Mouse (Mus musculus) kidney, embryonic 15.5 days (tissue): ENCODE results near the gene Tert. TPM values are rescaled to one million over a fixed set of nuclear protein-coding genes. Genes with fewer than 3 reads are reported as not detected.

Experiments used
- ATAC-seq: fragments of 200-750 bp; cut with Nextera tagmentation; replicated peaks from 2 replicates; pipeline ENCODE4 v1.8.0; 2017; ENCODE audit warnings: moderate TSS enrichment; ENCODE audit not compliant: low FRiP score
- H3K27ac ChIP-seq: fragments of 300-500 bp; sonication (generic); 2 replicates; pipeline ENCODE4 v1.5.1; 2015; ENCODE audit warnings: mild to moderate bottlenecking, inconsistent platforms
- H3K27me3 ChIP-seq: fragments of 300-500 bp; sonication (generic); 2 replicates; pipeline ENCODE4 v1.6.1; 2015; ENCODE audit warnings: inconsistent platforms
- H3K36me3 ChIP-seq: fragments of 300-500 bp; sonication (generic); 2 replicates; pipeline ENCODE4 v1.6.1; 2015; ENCODE audit warnings: inconsistent platforms
- H3K4me1 ChIP-seq: fragments of 300-500 bp; sonication (generic); 2 replicates; pipeline ENCODE4 v1.6.1; 2015; ENCODE audit warnings: inconsistent platforms
- H3K4me2 ChIP-seq: fragments of 300-500 bp; sonication (generic); 2 replicates; pipeline ENCODE4 v1.6.1; 2015; ENCODE audit warnings: moderate library complexity, mild to moderate bottlenecking, inconsistent platforms
- H3K4me3 ChIP-seq: fragments of 300-500 bp; sonication (generic); replicated peaks from 2 replicates; pipeline ENCODE4 v1.5.1; 2015; ENCODE audit warnings: mild to moderate bottlenecking, inconsistent platforms
- H3K9ac ChIP-seq: fragments of 300-500 bp; sonication (generic); 2 replicates; pipeline ENCODE4 v1.6.1; 2015; ENCODE audit warnings: mild to moderate bottlenecking, inconsistent platforms
- H3K9me3 ChIP-seq: fragments of 300-500 bp; sonication (generic); replicated peaks from 2 replicates; pipeline ENCODE4 v1.6.1; 2016; ENCODE audit warnings: inconsistent platforms
- WGBS: fragments of 180-500 bp; shearing (Covaris S2); methylation state at CpG from one replicate; pipeline ENCODE4 v1.1.7; 2015; ENCODE audit warnings: mixed read lengths; 5-methylcytosine and 5-hydroxymethylcytosine counted together
- polyA plus RNA-seq: library from polyadenylated mRNA; unstranded; fragments of >200 nt; fragmentation: Nextera tagmentation; extraction: Ambion mirVana; gene quantifications from 2 replicates; pipeline ENCODE4 v1.2.1, GENCODE M21; 2015

Gene Tert
- polyA plus RNA-seq = 6.5 and 7.3 TPM in 2 replicates

GRCm38 (mm10) chr13:73626745-73627549 lies at the start of gene Tert:
Tert (plus strand) TSS chr13:73626911.
- peak; percentile 87 for ATAC-seq
- H3K9me3 ChIP-seq = no peaks in the 10 kb centered on the region
- no peaks in the 10 kb centered on the region for H3K27me3 ChIP-seq
- peak within 1 kb of the TSS; percentile 66 for H3K4me3 ChIP-seq
- peak within 1 kb of the TSS; percentile 65 for H3K9ac ChIP-seq
- peaks cover 18% of the 10 kb centered on the region for H3K4me1 ChIP-seq
- H3K36me3 ChIP-seq = peaks cover 4% of the 10 kb centered on the region
- WGBS = 9% methylated on average over 47 of the region's 47 CpGs
- peak within 1 kb of the TSS; percentile 97 for H3K4me2 ChIP-seq
- H3K27ac ChIP-seq = no peak within 1 kb of the TSS

- no peaks in the 10 kb centered on the region for H3K36me3 ChIP-seq
- H3K27me3 ChIP-seq = no peaks in the 10 kb centered on the region
- H3K4me3 ChIP-seq = no peak overlapping the region
- no peaks in the 10 kb centered on the region for H3K9me3 ChIP-seq
- H3K4me1 ChIP-seq = no peaks in the 10 kb centered on the region
- 46% methylated on average over 2 of the region's 2 CpGs for WGBS
- H3K4me2 ChIP-seq = no peak overlapping the region
- no peak overlapping the region for H3K9ac ChIP-seq
- H3K27ac ChIP-seq = no peak overlapping the region
- peak; percentile 74; the same call in 1 of the 2 replicates for ATAC-seq
Measured at GRCm38 (mm10) chr13:73577277-73577676, 49.4 kb upstream of the Tert start.

DNA sequence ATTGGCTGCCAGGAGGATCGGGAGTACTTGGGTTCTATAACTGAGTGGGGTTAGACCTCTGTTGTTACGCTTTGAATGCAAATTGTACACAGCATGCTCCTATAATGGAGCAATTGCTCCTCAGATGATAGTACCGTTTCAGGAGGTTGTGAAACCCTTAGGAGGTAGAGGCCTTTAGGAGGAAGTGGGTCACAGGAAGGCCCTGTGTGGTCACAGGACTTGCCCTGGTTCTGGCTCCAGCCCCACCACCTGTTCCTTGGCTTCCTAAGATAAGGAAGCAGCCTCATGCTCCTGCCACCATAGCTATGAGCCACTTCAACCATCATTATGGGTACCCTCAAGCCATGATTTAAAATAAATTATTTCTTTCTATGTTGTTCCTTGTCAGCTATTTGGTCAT lies 35.2 kb upstream of the Tert start:
- Histone ChIP-seq H3K4me2 (no peak overlapping the region), H3K27me3 (peaks cover 15% of the 10 kb centered on the region), H3K9ac (no peak overlapping the region), H3K27ac (no peak overlapping the region), H3K4me1 (no peaks in the 10 kb centered on the region), H3K9me3 (no peaks in the 10 kb centered on the region), H3K4me3 (no peak overlapping the region), H3K36me3 (no peaks in the 10 kb centered on the region)
- WGBS = 73% methylated on average over 3 of the region's 3 CpGs
- no peak for ATAC-seq

GRCm38 (mm10) chr13:73592546-73592945 lies 34.2 kb upstream of the Tert start:
- H3K36me3 ChIP-seq = no peaks in the 10 kb centered on the region
- no peak overlapping the region for H3K9ac ChIP-seq
- H3K9me3 ChIP-seq = no peaks in the 10 kb centered on the region
- H3K4me3 ChIP-seq = no peak overlapping the region
- no peak overlapping the region for H3K27ac ChIP-seq
- no peak overlapping the region for H3K4me2 ChIP-seq
- no peaks in the 10 kb centered on the region for H3K4me1 ChIP-seq
- H3K27me3 ChIP-seq = peaks cover 24% of the 10 kb centered on the region
- WGBS = 45% methylated on average over 2 of the region's 2 CpGs
- no peak for ATAC-seq

GRCm38 (mm10) chr13:73596276-73596675 lies 30.4 kb upstream of the Tert start:
- Histone ChIP-seq H3K9me3 (no peaks in the 10 kb centered on the region), H3K9ac (no peak overlapping the region), H3K4me1 (no peaks in the 10 kb centered on the region), H3K36me3 (no peaks in the 10 kb centered on the region), H3K27ac (no peak overlapping the region), H3K4me3 (no peak overlapping the region), H3K27me3 (peaks cover 37% of the 10 kb centered on the region), H3K4me2 (no peak overlapping the region)
- WGBS = 77% methylated on average over 4 of the region's 4 CpGs
- no peak for ATAC-seq

DNA sequence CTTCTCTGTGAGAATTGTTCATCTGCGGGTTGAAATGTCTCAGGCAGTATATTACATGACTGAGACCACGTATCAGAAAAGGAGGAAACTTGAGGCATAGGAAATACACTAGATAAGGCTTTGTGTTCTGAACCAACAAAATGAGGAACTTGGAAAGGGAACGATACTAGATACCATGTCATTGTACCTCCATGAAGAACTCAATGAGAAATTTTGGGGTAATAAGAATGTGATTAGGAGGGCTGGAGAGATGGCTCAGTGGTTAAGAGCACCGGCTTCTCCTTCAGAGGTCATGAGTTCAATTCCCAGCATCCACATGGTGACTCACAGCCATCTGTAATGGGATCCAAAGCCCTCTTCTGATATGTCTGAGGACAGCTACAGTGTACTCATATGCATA lies 26.5 kb upstream of the Tert start:
- H3K4me2 ChIP-seq = no peak overlapping the region
- no peak overlapping the region for H3K9ac ChIP-seq
- WGBS = 79% methylated on average over 4 of the region's 4 CpGs
- H3K36me3 ChIP-seq = no peaks in the 10 kb centered on the region
- no peak for ATAC-seq
- H3K27me3 ChIP-seq = peaks cover 27% of the 10 kb centered on the region
- no peak overlapping the region for H3K4me3 ChIP-seq
- no peaks in the 10 kb centered on the region for H3K9me3 ChIP-seq
- no peak overlapping the region for H3K27ac ChIP-seq
- H3K4me1 ChIP-seq = peaks cover 12% of the 10 kb centered on the region

- no peak for ATAC-seq
- Histone ChIP-seq H3K36me3 (peaks cover 23% of the 10 kb centered on the region), H3K27ac (no peak overlapping the region), H3K4me3 (peak overlapping the region; percentile 91), H3K27me3 (peaks cover 12% of the 10 kb centered on the region), H3K9ac (peak overlapping the region; percentile 83), H3K9me3 (no peaks in the 10 kb centered on the region), H3K4me1 (peaks cover 12% of the 10 kb centered on the region), H3K4me2 (peak overlapping the region; percentile 91)
- 62% methylated on average over 4 of the region's 4 CpGs for WGBS
Measured at GRCm38 (mm10) chr13:73603046-73603445, 23.7 kb upstream of the Tert start.

DNA sequence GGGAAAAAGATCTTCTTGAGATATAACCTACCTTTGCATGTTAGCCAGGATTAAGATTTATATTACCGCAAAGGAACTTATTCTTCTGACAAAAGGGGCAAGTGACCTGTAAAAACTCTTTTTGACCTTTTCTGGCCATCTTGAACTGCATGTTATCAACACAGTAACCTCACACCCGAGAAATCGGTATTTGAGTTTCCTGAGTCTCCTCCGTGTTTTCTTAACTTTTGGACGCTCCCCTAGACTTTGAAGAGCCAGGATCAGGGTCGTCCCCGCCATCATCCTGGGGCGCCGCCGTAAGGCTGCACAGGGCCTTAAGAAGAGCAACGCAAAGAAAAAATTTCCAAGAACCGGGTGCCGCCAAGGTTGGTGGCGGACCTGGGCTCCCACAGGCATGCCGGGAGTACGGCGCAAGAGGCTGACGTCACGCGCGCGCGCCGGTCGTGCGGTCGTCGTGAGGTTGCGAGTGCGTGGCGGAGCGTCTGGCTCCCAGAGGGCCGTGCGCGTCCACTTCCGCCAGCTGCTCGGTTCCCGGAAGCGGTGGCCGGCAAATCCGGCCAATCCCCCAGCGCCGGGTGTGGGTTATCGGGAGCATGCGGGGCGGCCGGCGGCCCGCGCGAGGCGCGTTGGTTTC lies 23.1 kb upstream of the Tert start, which contains the start of gene Clptm1l:
Clptm1l (plus strand) TSS at position 485 of the 634 bp plus-strand sequence.
- Histone ChIP-seq H3K36me3 (peaks cover 29% of the 10 kb centered on the region), H3K9ac (peak within 1 kb of the TSS; percentile 83), H3K4me2 (peak within 1 kb of the TSS; percentile 91), H3K27me3 (peaks cover 10% of the 10 kb centered on the region), H3K4me1 (peaks cover 12% of the 10 kb centered on the region), H3K27ac (peak within 1 kb of the TSS; percentile 87), H3K9me3 (no peaks in the 10 kb centered on the region), H3K4me3 (peak within 1 kb of the TSS; percentile 91)
- under 1% methylated on average over 52 of the region's 53 CpGs for WGBS
- ATAC-seq = peak; percentile 97

DNA sequence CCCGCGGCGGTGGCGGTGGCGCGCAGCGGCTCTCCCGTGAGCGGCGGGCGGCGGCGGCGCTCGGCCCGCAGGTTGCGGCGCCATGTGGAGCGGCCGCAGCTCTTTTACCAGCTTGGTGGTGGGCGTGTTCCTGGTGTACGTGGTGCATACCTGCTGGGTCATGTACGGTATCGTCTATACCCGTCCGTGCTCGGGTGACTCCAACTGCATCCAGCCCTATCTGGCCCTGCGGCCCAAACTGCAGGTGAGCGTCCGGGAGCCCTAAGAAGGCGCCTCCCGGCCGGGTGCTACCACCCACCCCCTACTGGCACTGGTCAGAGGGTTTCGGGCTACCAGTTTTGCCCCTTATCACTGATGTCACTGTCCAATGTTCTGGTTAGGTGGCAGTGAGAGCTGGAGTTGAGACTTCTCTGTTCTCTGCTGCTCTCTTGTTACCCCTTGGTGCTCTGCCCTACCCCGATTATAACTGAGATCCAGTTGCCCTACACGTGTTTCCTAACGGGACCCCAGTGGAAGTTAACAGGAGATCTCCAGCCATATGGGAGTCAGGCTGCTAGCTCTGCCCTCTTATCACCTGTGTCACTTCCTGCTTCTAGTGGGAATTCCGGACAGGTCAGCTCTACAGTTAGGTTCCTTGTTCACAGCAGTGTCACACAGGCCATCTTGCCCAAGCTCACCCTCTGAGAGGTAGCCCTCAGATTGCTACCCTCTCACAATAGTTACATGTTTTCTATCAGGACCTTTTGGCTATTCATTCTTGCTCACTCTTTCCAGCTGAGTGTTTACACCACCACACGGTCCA lies 22.4 kb upstream of the Tert start:
- Histone ChIP-seq H3K4me1 (peaks cover 12% of the 10 kb centered on the region), H3K4me2 (peak overlapping the region; percentile 91), H3K27ac (peak overlapping the region; percentile 64; the same call in 1 of the 2 replicates), H3K36me3 (peaks cover 36% of the 10 kb centered on the region), H3K4me3 (peak overlapping the region; percentile 91), H3K9me3 (no peaks in the 10 kb centered on the region), H3K9ac (peak overlapping the region; percentile 83), H3K27me3 (peaks cover 6% of the 10 kb centered on the region; the same call in 1 of the 2 replicates)
- ATAC-seq = peak; percentile 88
- 3% methylated on average over 39 of the region's 39 CpGs for WGBS

- no peak overlapping the region for H3K4me3 ChIP-seq
- H3K9ac ChIP-seq = no peak overlapping the region
- H3K27me3 ChIP-seq = no peaks in the 10 kb centered on the region
- WGBS = 95% methylated on average over 5 of the region's 5 CpGs
- no peak for ATAC-seq
- no peak overlapping the region for H3K4me2 ChIP-seq
- H3K36me3 ChIP-seq = peaks cover 88% of the 10 kb centered on the region
- no peaks in the 10 kb centered on the region for H3K9me3 ChIP-seq
- no peaks in the 10 kb centered on the region for H3K4me1 ChIP-seq
- no peak overlapping the region for H3K27ac ChIP-seq
Measured at GRCm38 (mm10) chr13:73618406-73618805, 8.3 kb upstream of the Tert start.

DNA sequence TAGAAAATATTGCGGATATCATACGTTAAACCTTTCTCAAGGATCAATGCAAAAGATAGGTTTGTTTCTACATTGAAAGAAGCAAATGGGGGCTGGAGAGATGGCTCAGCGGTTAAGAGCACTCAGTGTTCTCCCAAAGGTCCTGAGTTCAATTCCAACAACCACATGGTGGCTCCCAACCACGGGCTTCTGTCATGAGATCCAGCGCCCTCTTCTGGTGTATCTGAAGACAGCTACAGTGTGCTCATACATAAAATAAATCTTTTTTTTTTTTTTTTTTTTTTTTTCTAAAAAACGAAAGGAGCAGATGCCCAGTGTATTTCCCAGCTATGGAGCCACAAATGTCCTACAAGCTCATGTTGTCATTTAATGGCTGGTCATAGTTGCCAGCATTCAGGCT lies 6.1 kb upstream of the Tert start:
- 68% methylated on average over 6 of the region's 6 CpGs for WGBS
- H3K36me3 ChIP-seq = peaks cover 65% of the 10 kb centered on the region
- no peaks in the 10 kb centered on the region for H3K27me3 ChIP-seq

DNA sequence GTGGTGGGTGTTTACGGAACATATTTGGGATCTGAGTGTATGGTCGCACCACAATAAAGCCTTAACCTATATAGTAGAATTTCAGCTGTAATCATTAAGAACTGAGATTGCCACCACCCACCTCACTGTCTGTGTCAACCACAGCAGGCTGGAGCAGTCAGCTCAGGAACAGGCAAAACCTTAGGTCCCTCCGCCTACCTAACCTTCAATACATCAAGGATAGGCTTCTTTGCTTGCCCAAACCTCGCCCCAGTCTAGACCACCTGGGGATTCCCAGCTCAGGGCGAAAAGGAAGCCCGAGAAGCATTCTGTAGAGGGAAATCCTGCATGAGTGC lies 334 bp upstream of the Tert start:
- H3K4me2 ChIP-seq = peak overlapping the region; percentile 97
- peak overlapping the region; percentile 66 for H3K4me3 ChIP-seq
- no peak for ATAC-seq
- peaks cover 18% of the 10 kb centered on the region for H3K4me1 ChIP-seq
- 46% methylated on average over 6 of the region's 6 CpGs for WGBS
- no peak overlapping the region for H3K9ac ChIP-seq
- peaks cover 10% of the 10 kb centered on the region for H3K36me3 ChIP-seq
- H3K9me3 ChIP-seq = no peaks in the 10 kb centered on the region
- H3K27ac ChIP-seq = no peak overlapping the region
- H3K27me3 ChIP-seq = no peaks in the 10 kb centered on the region

More for the DNA sequence above, 6.1 kb upstream of the Tert start:
- H3K27ac ChIP-seq = no peak overlapping the region
- ATAC-seq = no peak
- no peak overlapping the region for H3K4me2 ChIP-seq
- no peak overlapping the region for H3K9ac ChIP-seq
- H3K4me3 ChIP-seq = no peak overlapping the region
- H3K9me3 ChIP-seq = no peaks in the 10 kb centered on the region
- no peaks in the 10 kb centered on the region for H3K4me1 ChIP-seq
